Mouse (Mus musculus): ENCODE results near the gene Kcnc1.

The Kcnc1 gene

DNA sequence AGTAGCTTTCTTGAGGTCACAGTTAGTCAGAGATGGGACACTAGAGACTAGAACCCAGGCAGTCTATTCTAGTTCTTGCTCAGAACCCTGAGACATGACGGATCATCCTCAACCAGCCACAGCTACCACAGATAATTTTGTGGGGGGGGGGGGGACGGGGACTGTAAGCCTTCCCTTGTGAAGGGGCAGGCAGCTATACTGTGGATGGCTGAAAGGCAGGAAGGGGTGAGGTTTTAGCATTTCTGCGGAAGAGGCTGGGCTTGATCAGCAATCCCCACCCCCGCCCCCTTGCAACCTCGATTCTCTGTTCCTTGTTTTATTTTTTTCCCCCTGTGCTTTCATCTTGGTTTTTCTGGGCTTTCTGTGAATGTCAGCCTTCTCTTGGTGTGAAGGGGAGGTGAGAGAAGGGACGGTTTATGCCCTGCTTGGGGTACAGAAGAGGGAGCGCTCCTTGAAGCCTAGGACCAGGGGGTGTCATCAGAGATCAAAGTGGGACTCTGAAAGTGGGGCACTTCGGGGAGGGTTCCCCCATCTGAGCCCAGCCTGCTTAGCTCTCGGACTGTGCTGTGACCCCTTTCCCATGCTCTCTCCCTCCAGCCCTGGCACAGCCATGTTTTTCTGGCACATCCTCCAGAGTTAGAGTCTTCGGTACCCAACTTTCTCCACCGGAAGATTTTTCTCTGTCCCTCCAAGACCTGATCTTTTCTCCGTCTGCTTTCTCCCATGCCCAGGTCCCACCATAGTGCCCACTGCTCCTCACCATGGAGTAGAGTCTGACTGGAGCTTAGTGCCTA is 2.4 kb upstream of the Kcnc1 start:
- DNase-seq (ENCODE audit: low spot score in 2 of 2): no peak

DNA sequence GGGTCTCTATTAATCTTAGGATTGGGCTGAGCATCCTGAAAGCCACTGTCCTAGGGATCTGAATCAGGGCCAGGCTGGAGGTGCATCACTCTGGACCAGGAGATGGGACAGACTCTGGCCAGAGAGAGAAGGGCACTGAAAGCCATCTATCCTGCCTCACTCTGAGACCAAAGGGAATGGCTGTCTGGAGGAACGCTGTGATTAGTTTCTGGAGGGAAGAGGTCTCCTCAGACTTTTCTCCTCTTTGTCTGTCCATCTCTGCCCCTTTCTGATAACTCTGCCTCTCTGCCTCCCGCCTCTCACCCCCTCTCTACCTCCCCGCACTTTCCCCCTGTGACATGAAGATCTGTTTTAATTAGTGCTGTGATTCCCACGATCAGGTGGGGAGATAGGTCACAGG is 1.4 kb upstream of the Kcnc1 start:
- no peak for DNase-seq (ENCODE audit: low spot score in 2 of 2)

DNA sequence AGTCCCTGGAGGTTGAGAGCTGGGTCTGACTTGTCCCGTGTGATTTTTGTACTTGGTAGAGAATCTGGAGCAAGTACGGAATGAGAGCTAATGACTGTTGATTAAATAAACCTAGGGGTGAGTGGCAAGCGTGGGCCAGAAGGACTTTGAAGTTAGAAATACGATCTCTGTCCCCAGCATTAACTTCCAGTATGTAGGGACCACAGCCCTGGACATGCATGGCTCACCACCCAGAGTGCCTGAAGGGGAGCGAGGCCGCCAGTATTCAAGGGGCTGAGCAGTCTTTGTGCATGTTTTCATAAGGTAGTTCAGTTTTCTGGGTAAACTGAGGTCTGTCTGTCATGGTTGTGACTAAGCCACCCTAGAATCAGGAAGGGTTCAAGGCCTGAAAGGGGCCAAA is 726 bp upstream of the Kcnc1 start:
- no peak for DNase-seq (ENCODE audit: low spot score in 2 of 2)

DNA sequence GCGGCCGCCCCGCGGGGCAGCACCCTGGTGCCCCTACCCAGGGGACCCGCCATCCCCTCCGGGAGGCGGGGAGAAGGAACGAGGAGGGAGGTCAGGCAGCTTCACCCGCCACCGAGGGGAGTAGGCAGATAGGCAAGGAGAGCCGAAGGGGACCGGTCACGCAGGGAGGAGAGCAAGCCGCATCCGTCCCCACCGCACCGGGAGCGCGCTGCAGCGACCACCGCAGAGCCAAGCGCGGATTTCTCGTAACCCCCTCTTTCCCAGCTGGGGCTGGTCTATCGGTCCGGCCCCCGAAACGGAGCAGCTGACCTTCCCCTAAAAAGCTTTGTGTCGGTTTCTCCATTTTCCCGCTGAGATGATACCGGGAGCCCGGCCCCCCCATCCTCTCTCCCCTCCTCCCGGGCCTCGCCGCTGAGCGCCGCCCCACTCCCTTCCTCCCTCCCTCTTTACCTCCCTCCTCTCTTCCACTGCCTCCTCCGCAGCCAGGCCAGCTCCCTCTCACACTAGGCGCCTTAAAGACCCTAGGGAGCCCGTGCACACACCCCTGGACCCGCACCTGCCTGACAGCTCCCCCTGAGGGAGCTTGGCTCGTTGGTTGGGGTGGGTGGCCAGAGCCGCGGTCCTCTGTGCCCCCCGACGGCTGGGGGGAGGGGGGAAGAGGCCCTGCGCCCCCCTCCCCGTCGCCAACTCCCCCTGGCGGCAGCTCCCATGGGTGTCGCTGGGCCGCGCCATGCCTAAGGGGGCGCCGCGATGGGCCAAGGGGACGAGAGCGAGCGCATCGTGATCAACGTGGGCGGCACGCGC is 833 bp downstream of the Kcnc1 start:
- DNase-seq (ENCODE audit: low spot score in 2 of 2): peak in 1 of 2 experiments; percentile 29

- no peak for DNase-seq (ENCODE audit: low spot score in 2 of 2)
Measured at GRCm38 (mm10) chr7:46397732-46398333, 1.5 kb downstream of the Kcnc1 start.

GRCm38 (mm10) chr7:46398612-46399011 is 2.3 kb downstream of the Kcnc1 start:
- DNase-seq (ENCODE audit: low spot score in 2 of 2): no peak

DNA sequence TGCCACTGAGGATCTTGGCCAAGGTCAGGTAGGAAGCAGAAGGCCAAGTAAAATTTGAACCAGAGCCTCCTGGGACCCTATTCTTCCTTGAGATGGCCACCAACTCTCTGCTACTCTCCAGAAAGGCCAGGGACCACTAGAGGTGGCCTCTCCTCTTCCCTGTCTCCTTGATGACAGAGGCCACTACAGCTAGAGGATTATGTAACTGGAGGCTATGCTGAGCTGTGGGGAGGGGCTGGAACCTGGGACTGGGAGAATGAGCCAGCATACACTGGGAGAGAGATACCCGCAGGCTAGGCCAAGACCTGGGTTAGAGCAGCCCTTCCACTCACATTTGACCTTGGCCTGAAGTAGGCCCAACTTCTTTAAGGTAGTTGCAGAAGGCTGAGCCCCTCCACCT is 3.4 kb downstream of the Kcnc1 start:
- no peak for DNase-seq (ENCODE audit: low spot score in 2 of 2)

DNA sequence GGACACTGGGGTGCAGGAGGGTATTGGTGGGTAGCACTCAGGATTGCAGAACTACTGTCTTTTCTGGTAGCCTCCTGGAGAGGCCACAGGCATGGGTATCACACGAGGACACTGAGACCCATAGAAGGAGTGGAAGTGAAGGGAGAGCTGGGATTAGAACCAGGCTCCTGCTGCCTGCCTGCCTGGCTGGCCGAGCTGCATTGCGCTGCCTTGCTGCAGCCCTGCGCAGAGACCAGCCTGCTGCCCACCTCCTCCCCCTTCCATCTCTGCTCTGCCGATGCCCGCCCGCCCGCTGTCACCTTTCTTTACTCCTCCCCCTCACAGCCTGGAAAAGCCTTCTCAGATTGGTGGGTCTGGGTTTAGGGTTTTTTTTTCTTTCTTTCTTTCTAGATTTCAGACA is 4.0 kb downstream of the Kcnc1 start:
- no peak for DNase-seq (ENCODE audit: low spot score in 2 of 2)

- DNase-seq (ENCODE audit: low spot score in 2 of 2): no peak
Measured at GRCm38 (mm10) chr7:46401371-46402180, 5.3 kb downstream of the Kcnc1 start.

GRCm38 (mm10) chr7:46403616-46404485 is 7.6 kb downstream of the Kcnc1 start:
- DNase-seq (ENCODE audit: low spot score in 2 of 2): no peak

- no peak for DNase-seq (ENCODE audit: low spot score in 2 of 2)
Measured at GRCm38 (mm10) chr7:46404756-46405155, 8.5 kb downstream of the Kcnc1 start.

- DNase-seq (ENCODE audit: low spot score in 2 of 2): no peak
Measured at GRCm38 (mm10) chr7:46408606-46409005, 12.3 kb downstream of the Kcnc1 start.

GRCm38 (mm10) chr7:46409204-46409789 is 13.0 kb downstream of the Kcnc1 start:
- peak in 1 of 2 experiments; percentile 69 for DNase-seq (ENCODE audit: low spot score in 2 of 2)

DNA sequence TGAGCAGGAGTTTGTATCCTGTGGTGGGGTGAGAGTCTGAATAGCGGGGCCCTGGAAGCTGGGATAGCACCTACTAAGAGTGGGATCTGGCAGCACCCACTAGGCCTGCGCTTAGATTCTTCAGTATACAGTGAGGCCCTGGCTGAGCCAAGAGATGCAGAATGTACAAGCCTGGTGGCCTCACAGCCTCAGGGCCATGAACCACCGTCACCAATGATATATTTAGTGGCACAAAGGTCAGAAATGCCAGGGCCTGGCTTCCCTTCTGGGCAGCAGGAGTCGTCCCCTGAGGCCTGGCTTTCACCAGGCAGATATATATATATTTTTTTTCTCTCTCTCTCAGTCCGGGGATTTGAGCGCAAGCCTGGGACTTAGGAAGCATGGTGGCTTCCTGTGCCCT is 14.4 kb downstream of the Kcnc1 start:
- DNase-seq (ENCODE audit: low spot score in 2 of 2): no peak

DNA sequence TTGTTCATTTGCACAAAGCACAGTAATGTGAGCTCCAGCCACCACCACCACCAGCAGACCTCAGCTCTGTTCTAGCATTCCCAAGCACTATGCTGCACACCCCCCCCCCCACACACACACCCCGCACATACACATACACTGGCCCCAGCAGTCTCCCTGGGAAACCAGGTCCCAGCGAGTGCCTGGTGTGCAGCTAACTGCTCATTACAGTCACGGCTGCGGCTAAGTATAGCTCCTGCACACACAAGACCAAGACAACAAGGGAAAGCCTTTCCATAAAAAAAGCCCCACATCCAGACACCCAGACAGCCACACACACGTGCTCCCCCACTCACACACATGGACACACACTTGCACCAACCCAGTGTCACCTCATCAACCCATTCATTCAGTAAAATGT is 16.5 kb downstream of the Kcnc1 start:
- DNase-seq (ENCODE audit: low spot score in 2 of 2): no peak

DNA sequence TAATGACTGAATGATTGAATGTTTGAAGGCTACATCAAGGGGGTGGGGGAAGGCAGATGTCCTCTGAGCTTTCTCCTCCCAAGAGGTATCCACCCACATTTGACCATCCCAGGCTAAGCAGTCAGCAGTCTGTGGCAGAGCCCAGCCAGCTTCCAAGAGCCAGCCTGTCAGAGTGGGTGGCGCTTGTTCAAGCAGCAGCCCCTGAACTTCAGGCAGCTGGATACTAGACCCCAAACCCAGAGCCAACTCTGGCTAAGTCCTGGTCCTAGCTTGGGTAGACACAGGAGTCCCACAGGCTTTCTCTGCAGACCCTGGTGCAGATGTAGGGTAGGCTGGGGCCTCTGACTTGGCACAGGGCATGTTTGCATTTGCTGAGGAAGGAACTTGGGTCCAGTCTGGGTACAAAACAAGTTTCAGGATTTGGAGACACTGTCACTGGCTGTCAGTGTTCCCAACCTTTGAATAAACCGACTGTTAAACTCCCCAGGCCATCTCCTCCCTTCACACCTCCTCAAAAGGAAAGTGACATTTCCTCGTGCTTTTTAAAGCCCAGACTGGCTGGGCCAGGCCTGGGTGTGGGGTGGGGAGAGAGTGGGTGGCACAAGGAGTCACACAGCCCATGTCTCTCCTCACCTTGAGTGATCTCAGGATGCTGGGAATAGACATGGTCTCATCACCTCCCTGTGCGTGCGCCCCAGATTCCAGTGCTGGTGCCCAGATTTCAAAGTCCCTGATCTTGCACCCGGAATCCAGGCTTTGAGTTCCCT is 17.8 kb downstream of the Kcnc1 start:
- no peak for DNase-seq (ENCODE audit: low spot score in 2 of 2)

- no peak for DNase-seq (ENCODE audit: low spot score in 2 of 2)
Measured at GRCm38 (mm10) chr7:46415818-46416425, 19.6 kb downstream of the Kcnc1 start.

- no peak for DNase-seq (ENCODE audit: low spot score in 2 of 2)
Measured at GRCm38 (mm10) chr7:46417467-46417866, 21.2 kb downstream of the Kcnc1 start.

GRCm38 (mm10) chr7:46418102-46418622 is 21.9 kb downstream of the Kcnc1 start:
- DNase-seq (ENCODE audit: low spot score in 2 of 2): no peak

Data from spleen, postnatal 10 days (tissue).